Mouse (Mus musculus) myocyte (in vitro differentiated cells): ENCODE data around the gene Heca.

ENCODE experiments used
- CEBPB ChIP-seq: IDR thresholded peaks from 2 replicates; pipeline ENCODE4 v1.6.1; 2011; ENCODE audit warnings: mild to moderate bottlenecking, moderate library complexity; ENCODE audit not compliant: poor library complexity, insufficient read depth, severe bottlenecking
- E2F4 ChIP-seq: IDR thresholded peaks from one replicate; pipeline ENCODE4 v1.6.1; 2011; ENCODE audit warnings: mild to moderate bottlenecking, control low read depth, moderate library complexity; ENCODE audit not compliant: insufficient read depth
- MAX ChIP-seq: IDR thresholded peaks from one replicate; pipeline ENCODE4 v1.6.1; 2011; ENCODE audit warnings: low read depth, mild to moderate bottlenecking, control low read depth
- MYOD1 ChIP-seq, 3 experiments: IDR thresholded peaks; one replicate each; pipeline ENCODE4 v1.6.1; 2011; ENCODE audit warnings: control low read depth in 2 of 3, low read depth in 2 of 3, mild to moderate bottlenecking in 2 of 3, moderate library complexity in 1 of 3; ENCODE audit not compliant: insufficient read length in 2 of 3, control insufficient read depth in 1 of 3
- MYOG ChIP-seq, 3 experiments: IDR thresholded peaks; one replicate each; pipeline ENCODE4 v1.6.1; 2011; ENCODE audit warnings: control low read depth in 2 of 3, low read depth in 2 of 3, mild to moderate bottlenecking in 2 of 3; ENCODE audit not compliant: insufficient read length in 2 of 3, control insufficient read depth in 1 of 3, insufficient read depth in 1 of 3
- POLR2A ChIP-seq: IDR thresholded peaks from one replicate; pipeline ENCODE4 v1.6.1; 2011; ENCODE audit warnings: low read depth, mild to moderate bottlenecking, control low read depth, moderate library complexity; ENCODE audit not compliant: insufficient read length
- POLR2AphosphoS2 ChIP-seq: IDR thresholded peaks from one replicate; pipeline ENCODE4 v1.6.1; 2011; ENCODE audit warnings: low read depth, control low read depth; ENCODE audit not compliant: insufficient read length
- REST ChIP-seq: IDR thresholded peaks from one replicate; pipeline ENCODE4 v1.6.1; 2011; ENCODE audit warnings: mild to moderate bottlenecking, control low read depth, moderate library complexity; ENCODE audit not compliant: insufficient read depth, insufficient read length
- SRF ChIP-seq: IDR thresholded peaks from one replicate; pipeline ENCODE4 v1.6.1; 2011; ENCODE audit warnings: low read depth; ENCODE audit not compliant: control insufficient read depth, insufficient read length
- TCF12 ChIP-seq: IDR thresholded peaks from one replicate; pipeline ENCODE4 v1.6.1; 2011; ENCODE audit warnings: mild to moderate bottlenecking, control low read depth; ENCODE audit not compliant: poor library complexity, insufficient read depth, severe bottlenecking
- TCF3 ChIP-seq: IDR thresholded peaks from one replicate; pipeline ENCODE4 v1.6.1; 2011; ENCODE audit warnings: low read depth, control low read depth; ENCODE audit not compliant: insufficient read length
- USF1 ChIP-seq: IDR thresholded peaks from one replicate; pipeline ENCODE4 v1.6.1; 2011; ENCODE audit warnings: low read depth, mild to moderate bottlenecking, control low read depth, moderate library complexity

GRCm38 (mm10) chr10:17831041-17831440, 116.8 kb downstream of the Heca start:
- TF ChIP-seq POLR2A (no peak), MYOG (IDR thresholded peaks at IDR 0.05; ENCODE audit: control insufficient read depth in 1 of 3, insufficient read depth in 1 of 3, insufficient read length in 2 of 3, low read depth in 2 of 3) (no peak), USF1 (no peak), MYOD1 (IDR thresholded peaks at IDR 0.05; ENCODE audit: control insufficient read depth in 1 of 3, insufficient read length in 2 of 3, low read depth in 2 of 3) (no peak), REST (no peak), E2F4 (no peak), MAX (no peak), TCF12 (no peak), TCF3 (no peak), POLR2AphosphoS2 (no peak), CEBPB (no peak), SRF (no peak)
